Mouse (Mus musculus) adipocyte (in vitro differentiated cells): ENCODE measurements around the gene Wdr54.

ENCODE experiments used
- DNase-seq: peaks from one replicate; pipeline ENCODE4 v3.0.0-alpha.2; 2016; ENCODE audit warnings: low spot score

Wdr54 gene

GRCm38 (mm10) chr6:83159456-83159855 lies 3.3 kb upstream of the Wdr54 start:
- DNase-seq, result peak; percentile 81

- no peak for DNase-seq
These were observed 502 bp downstream of the Wdr54 start for GRCm38 (mm10) chr6:83155552-83156238.

GRCm38 (mm10) chr6:83153485-83153884 lies 2.7 kb downstream of the Wdr54 start:
- no peak for DNase-seq

- DNase-seq, result no peak
These were observed 3.2 kb downstream of the Wdr54 start for GRCm38 (mm10) chr6:83153038-83153437.

- DNase-seq, result no peak
These were observed 4.5 kb downstream of the Wdr54 start for GRCm38 (mm10) chr6:83151721-83152120.

- DNase-seq, result no peak
These were observed 8.9 kb downstream of the Wdr54 start for GRCm38 (mm10) chr6:83147280-83147679.

GRCm38 (mm10) chr6:83145805-83146204 lies 10.4 kb downstream of the Wdr54 start:
- DNase-seq, result no peak

- DNase-seq, result no peak
These were observed 11.0 kb downstream of the Wdr54 start for GRCm38 (mm10) chr6:83145209-83145608.

GRCm38 (mm10) chr6:83142886-83143285 lies 13.3 kb downstream of the Wdr54 start:
- no peak for DNase-seq

- DNase-seq, result no peak
These were observed 13.9 kb downstream of the Wdr54 start for GRCm38 (mm10) chr6:83142211-83142731.

GRCm38 (mm10) chr6:83141636-83142035 lies 14.6 kb downstream of the Wdr54 start:
- DNase-seq, result no peak

- no peak for DNase-seq
These were observed 16.2 kb downstream of the Wdr54 start for GRCm38 (mm10) chr6:83140044-83140443.

GRCm38 (mm10) chr6:83138056-83138455 lies 18.1 kb downstream of the Wdr54 start:
- no peak for DNase-seq

- DNase-seq, result peak; percentile 95
These were observed 18.6 kb downstream of the Wdr54 start for GRCm38 (mm10) chr6:83137576-83137950.

GRCm38 (mm10) chr6:83136881-83137575 lies 19.2 kb downstream of the Wdr54 start:
- peak; percentile 82 for DNase-seq

GRCm38 (mm10) chr6:83136291-83136880 lies 19.8 kb downstream of the Wdr54 start:
- DNase-seq, result no peak

GRCm38 (mm10) chr6:83135571-83136161 lies 20.5 kb downstream of the Wdr54 start:
- no peak for DNase-seq

- DNase-seq, result no peak
These were observed 21.2 kb downstream of the Wdr54 start, which contains the start of gene Rtkn for GRCm38 (mm10) chr6:83134951-83135513. Gene Rtkn (plus strand): TSS chr6:83135463.

- no peak for DNase-seq
These were observed 22.0 kb downstream of the Wdr54 start for GRCm38 (mm10) chr6:83134226-83134625.

- DNase-seq, result no peak
These were observed 23.8 kb downstream of the Wdr54 start for GRCm38 (mm10) chr6:83132176-83132919.

- peak; percentile 62 for DNase-seq
These were observed 24.6 kb downstream of the Wdr54 start for GRCm38 (mm10) chr6:83131469-83132034.
